Mouse (Mus musculus) left cerebral cortex, postnatal 4 days (tissue): ENCODE measurements around the gene Palm3. TPM values are rescaled to one million over a fixed set of nuclear protein-coding genes. Genes with fewer than 3 reads are reported as not detected.
"Not testable (repeated sequence)": the region's sequence is repeated elsewhere in the genome, so short reads cannot be mapped to it uniquely, and the experiment has no call there.

Experiments used
- DNase-seq: peaks from one replicate; pipeline ENCODE4 v3.0.0-alpha.2; 2022
- intact Hi-C: fragments of 180-260 bp; cut with DNase I; formaldehyde crosslinking; loops from one replicate; pipeline ENCODE4 v1.15.1; 2025
- total RNA-seq, 2 experiments: library from RNA; stranded (reverse); gene quantifications; 2 replicates each; pipeline ENCODE4 v1.2.3; 2021

The Palm3 gene
- total RNA-seq = 10 to 100 TPM; 13.2 to 15.5 TPM

DNA sequence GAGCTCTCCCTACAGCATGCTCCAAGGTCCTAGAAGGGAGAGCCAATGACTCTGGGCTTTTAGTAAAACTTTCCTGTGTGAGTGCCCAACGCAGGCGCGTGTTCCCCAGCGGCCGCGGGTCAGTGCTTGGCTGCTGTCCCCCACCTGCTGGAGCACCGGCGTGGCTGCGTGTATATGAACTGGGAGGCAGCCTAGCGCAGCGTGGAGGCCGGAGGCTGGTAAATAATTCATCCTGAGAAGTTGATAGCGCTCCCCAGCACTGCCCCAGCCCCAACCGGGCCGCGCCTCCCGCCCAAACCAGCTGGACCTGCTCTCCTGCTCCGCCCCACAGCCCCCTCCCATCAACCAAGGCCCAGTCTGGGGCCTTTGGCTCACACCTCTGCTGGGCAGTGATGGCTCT lies at the start of gene Palm3:
Gene Palm3 (plus strand): TSS at position 376 of the 400 bp plus-strand sequence.
- intact Hi-C loops = no loop called here
- no peak for DNase-seq

DNA sequence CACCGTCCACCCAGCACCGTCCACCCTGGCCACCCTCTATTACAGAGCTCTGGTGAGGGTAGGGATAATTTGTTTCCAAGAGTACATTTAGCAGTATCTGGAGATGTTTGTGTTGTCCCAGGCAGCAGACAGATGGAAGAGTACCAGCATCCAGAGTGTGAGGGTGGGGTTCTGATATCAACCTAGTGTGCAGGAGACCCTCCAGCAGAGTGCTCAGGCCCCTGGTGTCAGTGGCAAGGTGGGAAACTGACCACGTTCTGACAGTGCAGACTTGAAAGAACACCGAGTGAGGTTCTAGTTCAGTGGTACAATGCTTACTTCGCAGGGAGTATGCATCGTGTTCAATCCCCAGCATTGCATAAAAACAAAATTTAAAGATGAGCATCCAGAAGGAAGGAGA lies 49.6 kb upstream of the Palm3 start:
- intact Hi-C loops = no loop called here
- DNase-seq = no peak

DNA sequence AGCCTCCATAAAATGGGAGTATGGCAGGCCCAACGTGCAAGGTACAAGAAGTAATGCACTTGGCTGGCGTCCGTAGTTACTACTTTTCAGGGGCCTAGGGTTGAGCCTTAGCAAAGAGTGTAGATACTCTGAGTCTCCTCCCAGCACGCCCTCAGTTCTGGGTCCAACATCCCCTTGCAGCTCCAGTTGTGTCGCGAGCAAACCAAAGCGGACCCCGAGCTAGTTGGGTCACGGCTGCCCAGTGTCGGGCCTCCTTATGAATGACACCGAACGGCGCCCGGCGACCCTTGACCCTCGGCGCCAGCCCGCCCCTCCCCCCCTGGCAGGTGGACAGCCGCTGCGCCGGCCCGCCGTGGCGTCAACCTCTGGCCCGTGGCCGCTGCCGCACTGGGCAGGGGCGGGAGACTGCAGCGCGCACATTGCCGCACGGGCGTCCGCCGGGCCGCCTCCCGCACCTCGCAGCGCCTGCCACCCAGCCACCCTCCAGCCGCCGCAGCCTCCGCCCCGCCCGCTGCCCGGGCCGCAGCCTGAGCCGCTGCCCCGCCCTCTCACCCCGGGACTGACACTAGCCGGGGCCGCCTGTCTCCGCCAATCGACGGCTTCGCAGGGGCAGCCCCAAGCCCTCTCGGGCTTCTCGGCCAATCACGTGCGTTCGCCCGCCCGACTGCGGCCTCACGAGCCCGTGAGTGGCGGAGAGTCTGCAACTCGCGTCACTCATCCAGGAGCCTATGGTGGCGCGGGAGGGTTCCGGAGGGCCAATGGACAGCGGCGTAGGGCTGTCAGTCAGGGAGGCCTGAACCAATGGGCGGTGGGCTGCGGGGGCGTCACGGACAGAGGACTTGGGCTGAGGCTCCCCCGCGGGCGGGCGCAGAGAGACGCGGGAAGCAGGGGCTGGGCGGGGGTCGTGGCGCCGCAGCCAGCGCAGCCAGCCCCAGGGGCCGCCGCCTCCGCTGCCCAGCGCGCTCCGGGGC lies 48.8 kb upstream of the Palm3 start, which contains the start of gene Prkaca:
Gene Prkaca (plus strand): TSS at position 844 of the 971 bp plus-strand sequence.
- intact Hi-C loops = no loop called here
- peak; percentile 99 for DNase-seq

DNA sequence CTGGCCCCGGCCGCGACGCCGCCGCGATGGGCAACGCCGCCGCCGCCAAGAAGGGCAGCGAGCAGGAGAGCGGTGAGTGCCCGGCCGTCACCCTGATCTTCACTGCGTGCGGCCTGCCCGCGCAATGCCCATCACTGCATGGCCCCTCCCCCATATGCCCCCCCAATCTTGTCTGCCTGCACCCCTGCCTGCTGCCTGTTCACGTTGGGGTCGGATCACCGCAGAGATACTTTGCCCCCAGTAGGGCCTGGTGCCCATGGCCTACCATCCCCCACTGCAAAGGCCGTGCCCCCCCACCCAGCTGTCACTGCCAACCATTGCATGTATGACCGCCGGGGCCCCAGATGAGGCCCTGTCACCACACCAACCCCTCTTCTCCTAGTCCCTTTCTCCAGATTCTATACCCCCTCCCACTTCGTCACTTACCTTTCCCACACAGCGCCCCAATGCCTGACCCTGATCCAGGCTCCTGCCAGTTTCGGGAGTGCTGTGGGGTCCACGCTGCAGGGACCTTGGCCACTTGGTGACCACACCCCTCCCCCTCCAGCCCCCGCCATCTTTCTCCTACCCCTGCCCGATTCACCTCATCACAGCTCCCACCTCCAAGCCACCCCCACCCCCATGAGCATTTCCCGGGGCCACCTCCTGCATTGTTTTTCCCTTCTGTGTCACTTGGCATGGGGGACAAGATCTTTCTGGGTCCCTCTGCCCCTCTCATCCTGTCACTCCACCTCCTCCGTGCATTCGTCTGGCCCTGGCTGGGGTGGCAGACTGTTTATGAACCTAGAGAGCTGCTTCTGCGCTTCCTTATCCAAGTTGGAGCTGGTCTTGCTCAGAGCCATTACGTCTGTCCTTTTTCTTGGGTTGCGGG lies 47.9 kb upstream of the Palm3 start:
- intact Hi-C loops = no loop called here
- DNase-seq = peak; percentile 59

DNA sequence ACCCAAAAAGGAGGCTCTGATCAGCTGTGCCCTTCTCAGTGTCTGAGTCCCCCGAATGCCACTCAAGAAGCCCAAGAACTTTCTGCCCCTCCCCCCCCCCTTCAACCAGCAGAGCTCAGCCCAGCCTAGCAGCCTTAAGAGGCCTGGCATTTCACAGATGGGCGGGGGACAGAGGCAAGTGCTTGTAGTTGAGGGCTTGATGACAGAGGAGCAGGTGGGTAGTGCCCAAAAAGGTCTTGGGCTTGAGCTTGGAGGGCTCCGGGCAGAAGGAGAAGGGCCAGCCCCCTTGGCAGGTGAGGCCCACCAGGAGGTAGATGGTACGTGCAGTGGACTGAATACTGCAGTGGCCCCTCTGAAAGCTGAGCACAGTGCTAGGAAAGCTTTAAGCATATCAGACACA lies 46.8 kb upstream of the Palm3 start:
- DNase-seq = no peak
- intact Hi-C loops = no loop called here

DNA sequence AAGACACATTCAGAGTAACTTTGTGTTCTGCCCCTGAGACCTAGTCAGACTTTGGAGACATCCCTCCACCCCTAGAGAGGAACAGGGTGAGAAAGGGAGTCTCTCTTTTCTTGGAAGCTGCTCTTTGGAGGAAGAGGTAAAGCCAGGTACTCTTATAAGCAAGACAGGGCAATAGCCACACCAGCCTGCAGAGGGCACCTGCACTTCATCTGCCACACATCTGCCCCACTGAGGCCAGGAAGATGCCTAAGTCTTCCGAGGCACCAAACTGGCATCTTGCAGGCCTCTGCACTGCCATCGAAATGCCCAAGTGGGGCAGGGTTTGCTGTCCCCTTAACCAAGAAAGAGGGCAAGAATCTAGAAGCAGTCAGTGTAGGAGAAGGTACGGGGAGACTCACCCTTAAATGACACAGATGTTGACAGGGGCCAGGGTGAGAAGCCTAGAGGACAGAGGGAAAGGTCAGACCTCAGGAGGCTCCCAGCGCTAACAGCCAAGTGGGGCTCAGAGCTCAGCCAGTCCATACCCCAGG lies 45.1 kb upstream of the Palm3 start:
- DNase-seq = no peak
- intact Hi-C loops = no loop called here

DNA sequence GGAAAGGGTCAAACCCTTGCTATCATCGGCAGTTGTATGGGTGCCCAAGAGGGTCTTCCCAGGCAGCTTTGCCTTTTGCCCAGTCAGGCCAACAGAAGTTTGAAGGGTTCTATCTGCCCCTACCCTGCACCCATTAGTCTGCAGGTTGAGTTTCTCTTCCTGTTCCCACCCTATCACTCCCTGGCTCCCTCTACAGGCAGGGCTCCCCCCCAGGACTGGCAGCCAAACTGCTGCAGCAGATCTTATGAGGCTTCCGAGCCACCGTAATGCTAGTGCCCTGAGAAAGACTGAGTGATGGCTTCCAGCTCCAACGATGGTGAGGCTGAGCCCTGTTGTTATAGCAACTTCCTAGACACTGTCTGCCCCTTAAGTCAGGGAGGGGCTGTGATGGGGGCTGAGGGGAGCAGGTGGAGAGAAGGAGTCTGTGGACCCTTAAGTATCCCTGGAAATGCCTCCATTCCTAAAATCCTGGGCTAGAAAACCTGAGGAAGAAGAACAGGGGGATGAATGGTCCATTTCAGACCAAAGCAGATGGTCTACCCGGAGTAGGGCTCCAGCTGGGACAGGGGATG lies 44.4 kb upstream of the Palm3 start:
- DNase-seq = no peak
- intact Hi-C loops = no loop called here

DNA sequence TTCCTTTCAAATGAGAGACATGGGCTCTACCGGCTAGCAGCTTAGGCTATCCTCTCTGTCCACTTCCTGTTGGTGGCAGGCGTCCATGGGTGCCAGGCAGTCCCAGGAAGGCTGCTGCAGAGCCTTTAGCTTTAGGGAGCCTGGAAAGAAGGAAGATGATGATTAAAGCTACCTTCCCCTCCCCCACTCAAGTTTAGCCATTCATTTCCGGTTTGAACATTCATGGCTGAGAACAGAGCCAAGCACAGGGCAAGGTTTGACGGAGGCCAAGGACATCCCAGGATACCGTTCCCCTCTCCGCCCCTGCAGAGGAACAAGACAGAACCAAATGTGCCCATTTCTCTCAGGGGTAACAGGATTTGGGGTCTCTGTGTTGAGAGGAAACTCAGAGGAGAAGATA lies 43.6 kb upstream of the Palm3 start:
- intact Hi-C loops = no loop called here
- no peak for DNase-seq

DNA sequence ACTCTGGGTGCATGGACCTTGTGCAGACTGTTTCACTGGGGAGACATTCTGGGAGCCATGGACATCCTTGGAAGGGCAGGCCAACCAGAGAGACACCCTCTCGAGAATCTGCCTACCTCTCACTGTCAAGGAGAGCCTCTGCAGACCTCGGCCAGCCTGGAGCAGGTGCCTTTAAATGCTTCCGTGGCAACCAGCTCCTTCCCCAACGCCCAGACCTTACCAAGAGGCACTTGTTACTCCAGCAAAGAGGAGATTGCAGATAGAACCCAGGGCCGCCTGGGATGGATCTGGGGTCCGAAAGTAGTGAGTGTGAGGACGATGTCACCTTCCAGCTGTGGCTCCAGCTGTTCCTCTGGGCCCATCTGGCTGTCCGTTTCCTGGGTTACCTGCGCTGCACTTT lies 43.1 kb upstream of the Palm3 start:
- intact Hi-C loops = no loop called here
- no peak for DNase-seq

DNA sequence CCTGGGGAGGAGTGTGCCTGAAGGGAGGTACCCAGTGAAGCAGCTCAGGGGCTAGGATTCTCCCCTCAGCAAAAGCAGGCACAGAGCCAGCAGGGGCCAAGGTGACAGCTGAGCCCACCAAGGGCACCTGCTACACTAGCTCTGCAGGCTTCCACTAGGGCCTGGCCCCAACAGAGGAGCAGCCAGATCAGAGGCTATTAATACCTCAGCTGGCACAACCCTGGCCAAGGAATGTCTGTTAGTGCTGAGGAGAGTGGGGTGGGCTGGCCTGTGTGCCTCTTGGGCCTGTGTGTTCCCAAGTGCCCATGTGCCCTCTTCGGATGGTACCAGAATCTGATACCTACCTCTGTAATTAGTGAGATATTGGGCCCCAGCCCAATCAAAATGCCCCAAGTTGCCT lies 41.0 kb upstream of the Palm3 start:
- intact Hi-C loops = no loop called here
- DNase-seq = no peak

DNA sequence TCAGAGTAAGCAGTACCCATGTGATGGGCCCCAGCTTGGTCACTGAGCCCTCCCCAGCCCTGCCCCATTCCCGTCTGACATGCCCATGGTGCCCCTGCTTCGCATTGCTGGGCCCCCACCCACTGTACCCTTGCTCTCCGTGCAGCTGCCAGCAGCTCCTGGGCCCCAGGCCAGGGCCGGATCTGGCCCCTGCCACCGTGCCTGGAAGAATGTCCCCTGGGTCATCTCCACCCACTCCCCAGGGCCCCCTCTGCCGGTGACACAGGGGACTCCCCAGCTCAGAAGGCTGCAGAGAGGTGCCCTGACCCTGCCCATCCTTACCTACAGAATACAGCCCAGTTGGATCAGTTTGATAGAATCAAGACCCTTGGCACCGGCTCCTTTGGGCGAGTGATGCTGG lies 40.4 kb upstream of the Palm3 start:
- no peak for DNase-seq
- intact Hi-C loops = no loop called here

DNA sequence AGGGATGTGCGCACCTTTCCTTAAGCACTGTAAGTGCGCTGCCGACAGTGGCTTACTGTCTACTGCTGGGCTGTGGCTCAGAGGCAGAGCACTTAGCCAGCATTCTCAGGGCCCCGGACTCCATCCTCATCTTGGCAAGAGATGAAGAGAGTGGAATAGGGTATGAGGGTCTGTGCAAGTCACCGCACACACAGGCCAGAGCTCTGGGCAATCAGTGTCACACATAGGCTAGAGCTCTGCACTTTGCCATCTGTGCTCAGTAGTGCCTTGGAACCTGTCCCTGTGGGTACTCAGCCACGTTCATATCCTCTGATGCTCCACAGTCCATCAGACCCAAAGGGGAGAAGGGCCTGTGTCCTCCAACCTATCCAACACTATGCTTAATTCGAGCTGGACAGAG lies 39.7 kb upstream of the Palm3 start:
- DNase-seq = no peak
- intact Hi-C loops = no loop called here

DNA sequence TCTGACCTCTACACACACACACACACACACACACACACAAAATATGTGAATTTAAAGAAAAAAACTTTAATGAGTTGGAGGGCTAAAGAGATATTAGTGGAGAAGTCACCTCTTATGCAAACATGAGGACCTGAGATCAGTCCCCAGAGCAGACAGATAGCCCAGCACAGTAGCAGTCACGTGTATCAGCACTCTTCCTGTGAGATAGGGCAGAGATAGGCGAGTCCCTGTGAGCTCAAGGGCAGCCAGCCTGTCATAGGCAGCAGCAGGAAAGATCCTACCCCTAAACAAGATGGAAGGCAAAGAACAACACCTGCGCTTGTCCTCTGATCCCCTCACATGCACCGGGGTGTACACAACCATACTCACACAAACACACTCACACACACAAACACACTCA lies 38.8 kb upstream of the Palm3 start:
- intact Hi-C loops = no loop called here
- DNase-seq = no peak

DNA sequence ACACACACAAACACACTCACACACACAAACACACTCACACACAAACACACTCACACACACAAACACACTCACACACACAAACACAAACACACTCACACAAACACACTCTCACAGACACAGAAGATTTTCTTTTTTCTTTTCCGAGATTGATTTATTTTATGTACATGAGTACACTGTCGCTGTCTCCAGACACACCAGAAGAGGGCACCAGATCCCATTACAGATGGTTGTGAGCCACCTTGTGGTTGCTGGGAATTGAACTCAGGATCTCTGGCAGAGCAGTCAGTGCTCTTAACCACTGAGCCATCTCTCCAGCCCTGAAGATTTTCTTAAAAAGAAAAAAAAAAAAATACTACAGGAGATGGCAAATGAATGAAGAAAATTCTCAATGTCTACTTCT lies 38.0 kb upstream of the Palm3 start:
- intact Hi-C loops, DNase-seq: not testable (repeated sequence)

DNA sequence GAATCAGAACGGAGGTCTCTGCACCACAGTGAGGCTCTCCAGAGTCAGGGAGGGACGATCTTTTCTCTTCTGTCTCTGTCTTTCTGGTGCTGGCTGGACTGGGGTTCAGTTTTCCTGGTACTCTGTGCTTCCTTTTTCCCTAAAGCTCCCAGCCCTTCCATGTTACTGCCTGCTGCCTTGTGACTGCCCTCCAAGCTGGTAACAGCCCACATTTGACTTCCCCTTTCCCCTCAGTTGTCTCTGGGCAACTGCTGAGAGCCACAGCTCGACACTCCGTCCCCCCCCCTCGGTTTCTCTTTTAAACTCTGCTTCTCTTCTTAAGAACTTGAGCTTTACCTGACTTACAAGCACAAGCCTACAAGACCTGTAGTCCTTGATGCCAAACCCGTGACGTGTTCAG lies 32.0 kb upstream of the Palm3 start:
- DNase-seq = no peak
- intact Hi-C loops = no loop called here

DNA sequence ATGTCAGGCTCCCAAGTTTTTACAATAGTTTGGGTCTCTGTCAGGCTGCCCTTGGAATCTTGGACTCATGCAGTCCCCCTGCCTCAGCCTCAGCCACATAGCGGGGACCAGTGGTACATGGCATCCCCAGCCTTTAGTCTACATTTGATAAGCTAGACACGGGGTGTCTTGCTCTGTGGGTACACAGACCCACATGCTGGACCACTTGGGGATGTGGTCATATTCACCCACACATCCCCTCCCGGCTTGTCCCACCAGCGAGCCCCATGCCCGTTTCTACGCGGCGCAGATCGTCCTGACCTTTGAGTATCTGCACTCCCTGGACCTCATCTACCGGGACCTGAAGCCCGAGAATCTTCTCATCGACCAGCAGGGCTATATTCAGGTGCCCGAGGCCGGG lies 31.1 kb upstream of the Palm3 start:
- DNase-seq = no peak
- intact Hi-C loops = no loop called here

DNA sequence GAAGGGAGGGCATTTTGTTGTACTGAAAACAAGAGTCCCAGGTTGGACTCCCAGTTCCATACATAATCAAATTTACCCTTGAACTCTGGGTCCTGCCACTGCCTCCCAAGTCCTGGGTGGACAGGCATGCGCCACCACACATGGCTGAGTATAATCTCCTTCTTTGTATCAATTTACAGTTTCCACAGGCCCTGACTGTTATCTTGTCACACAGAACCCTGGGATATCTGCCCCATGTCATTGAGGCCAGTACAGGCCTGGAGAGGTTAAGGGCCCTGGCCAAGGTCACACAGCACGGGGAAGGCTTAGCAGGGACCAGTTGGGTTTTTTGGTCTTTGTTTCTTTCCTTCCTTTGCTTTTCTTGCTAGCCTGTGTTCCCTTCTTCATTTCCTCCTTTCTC lies 28.8 kb upstream of the Palm3 start:
- intact Hi-C loops = no loop called here
- DNase-seq = no peak

DNA sequence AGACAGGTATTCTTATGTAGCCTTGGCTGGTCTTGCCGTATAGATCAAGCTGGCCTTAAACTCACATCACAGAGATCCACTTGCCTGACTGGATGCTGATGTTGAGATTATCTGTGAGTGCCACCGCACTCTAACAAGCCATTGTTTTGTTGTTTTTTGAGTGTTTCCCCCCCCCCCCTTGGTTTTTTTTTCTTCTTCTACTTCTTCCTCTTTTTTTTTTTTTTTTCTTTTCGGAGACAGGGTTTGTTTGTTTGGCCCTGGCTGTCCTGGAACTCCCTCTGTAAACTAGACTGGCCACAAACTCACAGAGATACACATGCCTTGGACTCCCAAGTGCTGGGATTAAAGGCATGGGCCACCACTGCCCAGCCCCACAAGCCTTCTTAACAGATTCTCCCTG lies 27.2 kb upstream of the Palm3 start:
- intact Hi-C loops = no loop called here
- DNase-seq = no peak

DNA sequence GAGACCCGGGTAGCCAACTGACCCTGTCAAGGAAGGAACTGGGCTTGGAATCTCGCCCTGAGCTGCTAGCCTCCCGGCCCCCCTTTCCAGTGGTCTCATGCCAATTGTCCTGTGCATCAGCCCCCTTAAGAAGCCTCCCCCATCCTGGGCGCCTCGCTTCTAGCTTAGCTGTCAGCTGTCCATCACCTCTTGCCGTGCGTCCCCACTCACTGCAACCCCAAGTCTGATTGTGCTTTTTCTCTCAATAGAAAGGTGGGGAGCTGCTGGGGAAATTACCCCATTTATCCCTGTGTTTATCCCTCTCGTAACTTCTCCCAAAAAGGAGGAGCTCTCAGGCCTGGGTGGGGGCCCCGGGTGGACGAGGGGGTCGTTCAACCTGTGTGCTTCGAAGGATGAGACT lies 25.3 kb upstream of the Palm3 start:
- intact Hi-C loops = no loop called here
- no peak for DNase-seq

DNA sequence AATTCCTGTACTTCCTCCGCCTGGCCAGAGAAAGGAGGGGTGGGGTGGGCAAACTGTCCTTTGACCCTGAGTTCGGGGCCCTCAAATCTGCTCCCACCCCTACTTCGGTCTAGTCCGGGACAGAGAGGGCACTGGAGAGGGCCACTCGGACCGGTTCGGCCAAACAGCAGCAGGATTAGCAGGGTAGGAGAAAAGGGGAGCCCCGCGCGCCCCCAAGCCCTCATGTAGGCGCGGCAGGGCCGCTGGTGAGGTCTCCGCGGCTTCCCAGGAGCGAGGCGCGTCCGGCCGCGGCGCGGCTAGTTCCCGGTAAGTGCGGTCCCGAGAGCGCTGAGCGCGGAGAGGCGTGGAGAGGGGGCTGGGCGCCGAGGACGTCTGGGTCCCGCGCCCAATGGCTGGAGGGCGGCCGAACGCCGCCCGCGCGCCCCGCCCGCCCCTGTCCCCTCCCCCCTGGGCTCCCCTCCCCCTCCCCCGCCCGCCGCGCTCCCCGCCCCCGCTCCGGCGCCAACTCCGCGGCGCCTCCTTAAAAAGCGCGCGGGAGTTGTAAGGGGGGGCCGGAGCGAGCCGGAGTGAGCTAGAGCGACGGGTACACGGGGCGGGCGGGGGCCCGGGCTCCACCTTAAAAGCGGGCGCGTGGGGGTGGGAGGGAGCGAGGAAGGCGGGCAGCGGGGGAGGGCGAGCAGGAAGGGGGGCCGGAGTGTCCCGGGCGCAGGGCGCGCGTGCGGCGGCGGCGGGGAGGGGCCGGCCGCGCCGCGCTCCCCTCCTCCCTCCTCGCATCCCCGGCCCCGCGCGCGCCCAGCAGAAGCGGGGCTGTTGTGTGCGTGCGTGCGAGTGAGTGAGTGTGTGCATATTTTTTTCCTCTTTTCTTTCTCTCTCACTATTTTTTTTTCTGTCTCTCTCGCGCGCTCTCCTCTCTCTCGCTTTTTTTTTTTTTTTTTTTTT lies 24.4 kb upstream of the Palm3 start:
- DNase-seq = peak; percentile 90
- intact Hi-C loops = no loop called here
